Mouse (Mus musculus): Measurements from ENCODE around the gene Mark4. TPM values are rescaled to one million over a fixed set of nuclear protein-coding genes. Genes with fewer than 3 reads are reported as not detected.

The Mark4 gene
- polyA plus RNA-seq, 1 experiment from 2014 or later, result 7.9 TPM

GRCm38 (mm10) chr7:19477084-19477483 is 18.5 kb upstream of the Mark4 start:
- ATAC-seq (replicated peaks; ENCODE audit: low FRiP score, low read depth) (no peak), DNase-seq (ENCODE audit: low spot score) (no peak)
- TF ChIP-seq CTCF (IDR thresholded peaks at IDR 0.05; ENCODE audit: low read depth), result peak; percentile 36; the same call in 1 of the 2 replicates
- WGBS, result 69% methylated on average over 2 of the region's 2 CpGs
- Histone ChIP-seq H3K36me3 (ENCODE audit: insufficient read depth, low read length) (no peaks in the 10 kb centered on the region), H3K4me1 (replicated peaks; ENCODE audit: insufficient read depth, low read length) (no peaks in the 10 kb centered on the region; the same call in 1 of the 2 replicates), H3K9ac (ENCODE audit: low read depth, low read length) (no peak overlapping the region), H3K4me2 (ENCODE audit: low read length) (no peak overlapping the region), H3K9me3 (replicated peaks; ENCODE audit: low read length) (no peaks in the 10 kb centered on the region), H3K27me3 (ENCODE audit: insufficient read depth, low read length) (peaks cover 11% of the 10 kb centered on the region; the same call in 1 of the 2 replicates), H3K27ac (no peak overlapping the region; the same call in 1 of the 2 replicates), H3K4me3 (replicated peaks; ENCODE audit: low read depth, low read length) (no peak overlapping the region)

GRCm38 (mm10) chr7:19473875-19474443 is 15.3 kb upstream of the Mark4 start:
- H3K27me3 ChIP-seq (ENCODE audit: insufficient read depth, low read length), result peaks cover 19% of the 10 kb centered on the region
- H3K9ac ChIP-seq (ENCODE audit: low read depth, low read length), result peak overlapping the region; percentile 72
- no peaks in the 10 kb centered on the region for H3K36me3 ChIP-seq (ENCODE audit: insufficient read depth, low read length)
- peak overlapping the region; percentile 86 for H3K4me2 ChIP-seq (ENCODE audit: low read length)
- peak; percentile 73 for DNase-seq (ENCODE audit: low spot score)
- no peak for TF ChIP-seq CTCF (IDR thresholded peaks at IDR 0.05; ENCODE audit: low read depth)
- peak; percentile 61 for ATAC-seq (replicated peaks; ENCODE audit: low FRiP score, low read depth)
- WGBS, result 1% methylated on average over 59 of the region's 89 CpGs
- H3K9me3 ChIP-seq (replicated peaks; ENCODE audit: low read length), result no peaks in the 10 kb centered on the region
- H3K4me3 ChIP-seq (replicated peaks; ENCODE audit: low read depth, low read length), result peak overlapping the region; percentile 47
- H3K4me1 ChIP-seq (replicated peaks; ENCODE audit: insufficient read depth, low read length), result no peaks in the 10 kb centered on the region; the same call in 1 of the 2 replicates
- peak overlapping the region; percentile 54; the same call in 1 of the 2 replicates for H3K27ac ChIP-seq

- DNase-seq (ENCODE audit: low spot score) (no peak), ATAC-seq (replicated peaks; ENCODE audit: low FRiP score, low read depth) (no peak)
- Histone ChIP-seq H3K9me3 (replicated peaks; ENCODE audit: low read length) (no peaks in the 10 kb centered on the region), H3K4me2 (ENCODE audit: low read length) (no peak overlapping the region), H3K4me3 (replicated peaks; ENCODE audit: low read depth, low read length) (no peak overlapping the region), H3K27ac (0 out of 2 replicates have a peak overlapping the region, but pooled peaks have one; percentile 31), H3K9ac (ENCODE audit: low read depth, low read length) (no peak overlapping the region), H3K36me3 (ENCODE audit: insufficient read depth, low read length) (no peaks in the 10 kb centered on the region), H3K27me3 (ENCODE audit: insufficient read depth, low read length) (peaks cover 19% of the 10 kb centered on the region), H3K4me1 (replicated peaks; ENCODE audit: insufficient read depth, low read length) (no peaks in the 10 kb centered on the region; the same call in 1 of the 2 replicates)
- no peak for TF ChIP-seq CTCF (IDR thresholded peaks at IDR 0.05; ENCODE audit: low read depth)
- 37% methylated on average over 4 of the region's 4 CpGs for WGBS
Observed at GRCm38 (mm10) chr7:19472403-19472802, 13.8 kb upstream of the Mark4 start.

- Histone ChIP-seq H3K27ac (no peak overlapping the region), H3K36me3 (ENCODE audit: insufficient read depth, low read length) (no peaks in the 10 kb centered on the region), H3K9ac (ENCODE audit: low read depth, low read length) (no peak overlapping the region), H3K4me1 (replicated peaks; ENCODE audit: insufficient read depth, low read length) (no peaks in the 10 kb centered on the region; the same call in 1 of the 2 replicates), H3K4me2 (ENCODE audit: low read length) (no peak overlapping the region), H3K4me3 (replicated peaks; ENCODE audit: low read depth, low read length) (no peak overlapping the region), H3K9me3 (replicated peaks; ENCODE audit: low read length) (no peaks in the 10 kb centered on the region), H3K27me3 (ENCODE audit: insufficient read depth, low read length) (peaks cover 19% of the 10 kb centered on the region)
- no peak for TF ChIP-seq CTCF (IDR thresholded peaks at IDR 0.05; ENCODE audit: low read depth)
- 28% methylated on average over 14 of the region's 14 CpGs for WGBS
- ATAC-seq (replicated peaks; ENCODE audit: low FRiP score, low read depth) (no peak), DNase-seq (ENCODE audit: low spot score) (no peak)
Observed at GRCm38 (mm10) chr7:19470308-19470707, 11.7 kb upstream of the Mark4 start.

- 0 out of 2 replicates have a peak overlapping the region, but pooled peaks have one; percentile 3 for H3K4me2 ChIP-seq (ENCODE audit: low read length)
- H3K9ac ChIP-seq (ENCODE audit: low read depth, low read length), result no peak overlapping the region
- H3K27me3 ChIP-seq (ENCODE audit: insufficient read depth, low read length), result peaks cover 19% of the 10 kb centered on the region
Observed at GRCm38 (mm10) chr7:19469404-19469803, 10.8 kb upstream of the Mark4 start.

GRCm38 (mm10) chr7:19468279-19468678 is 9.7 kb upstream of the Mark4 start:
- TF ChIP-seq CTCF (IDR thresholded peaks at IDR 0.05; ENCODE audit: low read depth), result no peak
- peaks cover 14% of the 10 kb centered on the region for H3K27me3 ChIP-seq (ENCODE audit: insufficient read depth, low read length)
- no peak overlapping the region for H3K9ac ChIP-seq (ENCODE audit: low read depth, low read length)
- DNase-seq (ENCODE audit: low spot score), result no peak
- H3K27ac ChIP-seq, result no peak overlapping the region
- H3K4me3 ChIP-seq (replicated peaks; ENCODE audit: low read depth, low read length), result no peak overlapping the region
- ATAC-seq (replicated peaks; ENCODE audit: low FRiP score, low read depth), result no peak
- H3K4me1 ChIP-seq (replicated peaks; ENCODE audit: insufficient read depth, low read length), result no peaks in the 10 kb centered on the region
- WGBS, result 64% methylated on average over 12 of the region's 12 CpGs
- no peak overlapping the region for H3K4me2 ChIP-seq (ENCODE audit: low read length)
- no peaks in the 10 kb centered on the region for H3K9me3 ChIP-seq (replicated peaks; ENCODE audit: low read length)
- H3K36me3 ChIP-seq (ENCODE audit: insufficient read depth, low read length), result no peaks in the 10 kb centered on the region

More at GRCm38 (mm10) chr7:19469404-19469803, 10.8 kb upstream of the Mark4 start:
- Histone ChIP-seq H3K27ac (no peak overlapping the region), H3K36me3 (ENCODE audit: insufficient read depth, low read length) (no peaks in the 10 kb centered on the region), H3K9me3 (replicated peaks; ENCODE audit: low read length) (no peaks in the 10 kb centered on the region), H3K4me1 (replicated peaks; ENCODE audit: insufficient read depth, low read length) (no peaks in the 10 kb centered on the region; the same call in 1 of the 2 replicates), H3K4me3 (replicated peaks; ENCODE audit: low read depth, low read length) (no peak overlapping the region)
- no peak for ATAC-seq (replicated peaks; ENCODE audit: low FRiP score, low read depth)
- TF ChIP-seq CTCF (IDR thresholded peaks at IDR 0.05; ENCODE audit: low read depth), result no peak
- 25% methylated on average over 23 of the region's 23 CpGs for WGBS
- DNase-seq (ENCODE audit: low spot score), result no peak

Data from kidney, postnatal 0 days (tissue).